Mouse (Mus musculus): ENCODE measurements around the gene Limk1. TPM values are rescaled to one million over a fixed set of nuclear protein-coding genes. Genes with fewer than 3 reads are reported as not detected.

Limk1 gene
- 2.4 and 20.3 TPM in 2 replicates for polyA plus RNA-seq (2021; fragmentation: Nextera tagmentation)
- long read RNA-seq, experiment 1, transcript Limk1-201 (16 exons, 3,331 nt), result major isoform, 7 of 17 reads
- long read RNA-seq, experiment 1, partial matches to known transcripts, result 8 of 17 reads
- long read RNA-seq, experiment 1, other reads (novel, unspliced or antisense), result 1 of 17 reads
- long read RNA-seq, experiment 2, partial matches to known transcripts, result 0 of 4 reads
- long read RNA-seq, experiment 2, other reads (novel, unspliced or antisense), result 4 of 4 reads

GRCm38 (mm10) chr5:134688086-134688717, at the start of gene Limk1:
TSS of gene Limk1 (minus strand) at chr5:134688598.

GRCm38 (mm10) chr5:134639269-134639682, 49.1 kb downstream of the Limk1 start, which contains the start of gene Eif4h:
TSS of gene Eif4h (minus strand) at chr5:134639490.

GRCm38 (mm10) chr5:134614802-134615201, 73.6 kb downstream of the Limk1 start, which contains the start of gene Lat2:
TSS of gene Lat2 (minus strand) at chr5:134615025.

Other genes starting within 250 kb of the Limk1 start
- 9.9 and 12.2 TPM in 2 replicates for gene Gtf2ird1, start 231.9 kb downstream of the Limk1 start, polyA plus RNA-seq (2021; fragmentation: Nextera tagmentation)
- 4.8 and 8.1 TPM in 2 replicates for gene Clip2, start 136.2 kb downstream of the Limk1 start, polyA plus RNA-seq (2021; fragmentation: Nextera tagmentation)
- 0.14 and 0.18 TPM in 2 replicates for gene Syna, start 128.4 kb downstream of the Limk1 start, polyA plus RNA-seq (2021; fragmentation: Nextera tagmentation)
- gene Rfc2, start 107.2 kb downstream of the Limk1 start, polyA plus RNA-seq (2021; fragmentation: Nextera tagmentation), result 75.8 and 100 TPM in 2 replicates
- 2.6 and 3.9 TPM in 2 replicates for gene Lat2, start 73.6 kb downstream of the Limk1 start, polyA plus RNA-seq (2021; fragmentation: Nextera tagmentation)
- 294 and 336 TPM in 2 replicates for gene Eif4h, start 49.1 kb downstream of the Limk1 start, polyA plus RNA-seq (2021; fragmentation: Nextera tagmentation)
- gene Eln, start 58.7 kb upstream of the Limk1 start, polyA plus RNA-seq (2021; fragmentation: Nextera tagmentation), result 0.22 and 0.41 TPM in 2 replicates
- not detected in 2 replicates for gene Tmem270, start 218.1 kb upstream of the Limk1 start, polyA plus RNA-seq (2021; fragmentation: Nextera tagmentation)
- gene Cldn13, start 226.9 kb upstream of the Limk1 start, polyA plus RNA-seq (2021; fragmentation: Nextera tagmentation), result not detected in 2 replicates
- gene Mettl27, start 243.8 kb upstream of the Limk1 start, polyA plus RNA-seq (2021; fragmentation: Nextera tagmentation), result 6.6 and 7.4 TPM in 2 replicates